Mouse (Mus musculus) liver, embryonic 12.5 days (tissue): ENCODE measurements at regions not wholly inside any gene's neighbourhood (a gene's known extent, or its start where the extent isn't known, plus 50 kb on each side); places are given as distances from the start of the nearest gene placed in this dataset.

Experiments used
- ATAC-seq: fragments of 200-750 bp; cut with Nextera tagmentation; 2 replicates; pipeline ENCODE4 v1.8.0; 2017; ENCODE audit warnings: moderate number of reproducible peaks, mild to moderate bottlenecking, moderate library complexity
- H3K27ac ChIP-seq: fragments of 300-500 bp; sonication (generic); 2 replicates; pipeline ENCODE4 v1.5.1; 2016; ENCODE audit warnings: mild to moderate bottlenecking
- H3K27me3 ChIP-seq: fragments of 300-500 bp; sonication (generic); replicated peaks from 2 replicates; pipeline ENCODE4 v1.6.1; 2016; ENCODE audit warnings: mild to moderate bottlenecking, moderate library complexity
- H3K36me3 ChIP-seq: fragments of 300-500 bp; sonication (generic); 2 replicates; pipeline ENCODE4 v1.6.1; 2016; ENCODE audit warnings: mild to moderate bottlenecking, moderate library complexity
- H3K4me1 ChIP-seq: fragments of 300-500 bp; sonication (generic); 2 replicates; pipeline ENCODE4 v1.6.1; 2016
- H3K4me2 ChIP-seq: fragments of 300-500 bp; sonication (generic); 2 replicates; pipeline ENCODE4 v1.6.1; 2016; ENCODE audit warnings: mild to moderate bottlenecking, moderate library complexity
- H3K4me3 ChIP-seq: fragments of 300-500 bp; sonication (generic); 2 replicates; pipeline ENCODE4 v1.5.1; 2016; ENCODE audit warnings: mild to moderate bottlenecking, moderate library complexity
- H3K9ac ChIP-seq: fragments of 300-500 bp; sonication (generic); 2 replicates; pipeline ENCODE4 v1.6.1; 2016; ENCODE audit warnings: mild to moderate bottlenecking, moderate library complexity
- H3K9me3 ChIP-seq: fragments of 300-500 bp; sonication (generic); replicated peaks from 2 replicates; pipeline ENCODE4 v1.6.1; 2016; ENCODE audit warnings: mild to moderate bottlenecking, moderate library complexity
- WGBS: fragments of 180-500 bp; shearing (Covaris S2); methylation state at CpG from one replicate; pipeline ENCODE4 v1.1.7; 2016; ENCODE audit not compliant: insufficient replicate concordance; 5-methylcytosine and 5-hydroxymethylcytosine counted together

GRCm38 (mm10) chrX:99534922-99535321 lies 63.8 kb upstream of the Pja1 start:
- no peak overlapping the region for H3K4me3 ChIP-seq
- no peaks in the 10 kb centered on the region for H3K4me1 ChIP-seq
- 66% methylated on average over 4 of the region's 4 CpGs for WGBS
- no peak for ATAC-seq
- H3K9ac ChIP-seq = no peak overlapping the region
- H3K4me2 ChIP-seq = no peak overlapping the region
- H3K27ac ChIP-seq = no peak overlapping the region
- H3K36me3 ChIP-seq = no peaks in the 10 kb centered on the region
- peaks cover 53% of the 10 kb centered on the region for H3K27me3 ChIP-seq
- no peaks in the 10 kb centered on the region for H3K9me3 ChIP-seq

- no peak for ATAC-seq
- no peak overlapping the region for H3K4me3 ChIP-seq
- no peaks in the 10 kb centered on the region for H3K4me1 ChIP-seq
- no peaks in the 10 kb centered on the region for H3K36me3 ChIP-seq
- no peak overlapping the region for H3K9ac ChIP-seq
- H3K4me2 ChIP-seq = no peak overlapping the region
- 59% methylated on average over 3 of the region's 3 CpGs for WGBS
- H3K27ac ChIP-seq = no peak overlapping the region
- H3K27me3 ChIP-seq = peaks cover 50% of the 10 kb centered on the region
- no peaks in the 10 kb centered on the region for H3K9me3 ChIP-seq
Observed at GRCm38 (mm10) chrX:99531154-99531553, 60.1 kb upstream of the Pja1 start.

DNA sequence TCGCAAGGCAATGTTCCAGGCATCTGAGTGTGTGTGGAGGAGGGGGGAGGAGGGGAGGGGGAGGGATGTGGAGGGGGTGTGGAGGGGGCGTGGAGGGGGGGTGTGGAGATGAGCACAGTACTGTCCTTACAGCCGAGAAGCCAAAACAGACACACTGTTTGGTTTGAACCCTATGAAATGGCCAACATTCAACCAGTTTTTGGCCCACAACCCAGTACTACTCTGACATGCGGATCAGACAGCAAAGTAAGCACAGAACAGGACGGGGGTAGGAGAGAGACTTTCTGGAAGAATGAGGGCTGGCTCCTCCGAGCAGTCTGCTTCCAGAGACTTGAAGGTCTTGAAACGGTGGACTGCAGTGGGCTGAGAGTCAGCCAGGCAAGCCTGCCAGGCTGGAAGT lies 59.4 kb upstream of the Pja1 start:
- no peaks in the 10 kb centered on the region for H3K36me3 ChIP-seq
- H3K9me3 ChIP-seq = no peaks in the 10 kb centered on the region
- no peak overlapping the region for H3K4me3 ChIP-seq
- no peak overlapping the region for H3K27ac ChIP-seq
- H3K9ac ChIP-seq = no peak overlapping the region
- peaks cover 53% of the 10 kb centered on the region for H3K27me3 ChIP-seq
- H3K4me1 ChIP-seq = no peaks in the 10 kb centered on the region
- no peak overlapping the region for H3K4me2 ChIP-seq
- ATAC-seq = no peak
- 67% methylated on average over 6 of the region's 7 CpGs for WGBS

GRCm38 (mm10) chrX:99523306-99523705 lies 52.2 kb upstream of the Pja1 start:
- ATAC-seq = no peak
- H3K27me3 ChIP-seq = peaks cover 45% of the 10 kb centered on the region
- no peaks in the 10 kb centered on the region for H3K4me1 ChIP-seq
- 23% methylated on average over 6 of the region's 6 CpGs for WGBS
- H3K27ac ChIP-seq = no peak overlapping the region
- no peak overlapping the region for H3K9ac ChIP-seq
- no peaks in the 10 kb centered on the region for H3K9me3 ChIP-seq
- H3K4me3 ChIP-seq = no peak overlapping the region
- H3K36me3 ChIP-seq = no peaks in the 10 kb centered on the region
- H3K4me2 ChIP-seq = no peak overlapping the region

DNA sequence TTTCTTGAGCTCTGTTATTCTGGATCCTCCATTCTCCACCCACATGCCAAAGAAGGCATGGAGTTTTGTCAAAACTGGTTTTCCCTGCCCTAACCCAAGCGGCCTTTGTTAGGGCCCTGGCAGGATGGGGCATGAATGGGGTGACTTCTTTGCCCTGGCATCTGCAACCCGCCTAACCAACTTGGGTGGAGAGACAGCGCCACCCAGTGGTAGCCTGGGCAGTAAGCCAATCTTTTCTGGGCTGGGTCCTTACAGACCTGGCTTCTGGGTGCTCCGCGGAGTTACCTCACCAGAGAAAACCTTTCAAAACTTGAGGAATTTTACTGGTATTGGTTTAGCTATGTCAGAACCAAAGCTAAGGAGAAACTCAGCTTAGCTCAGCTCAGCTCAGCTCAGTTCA lies 51.8 kb upstream of the Pja1 start:
- Histone ChIP-seq H3K4me3 (no peak overlapping the region), H3K27me3 (peaks cover 50% of the 10 kb centered on the region)
- no peak for ATAC-seq

DNA sequence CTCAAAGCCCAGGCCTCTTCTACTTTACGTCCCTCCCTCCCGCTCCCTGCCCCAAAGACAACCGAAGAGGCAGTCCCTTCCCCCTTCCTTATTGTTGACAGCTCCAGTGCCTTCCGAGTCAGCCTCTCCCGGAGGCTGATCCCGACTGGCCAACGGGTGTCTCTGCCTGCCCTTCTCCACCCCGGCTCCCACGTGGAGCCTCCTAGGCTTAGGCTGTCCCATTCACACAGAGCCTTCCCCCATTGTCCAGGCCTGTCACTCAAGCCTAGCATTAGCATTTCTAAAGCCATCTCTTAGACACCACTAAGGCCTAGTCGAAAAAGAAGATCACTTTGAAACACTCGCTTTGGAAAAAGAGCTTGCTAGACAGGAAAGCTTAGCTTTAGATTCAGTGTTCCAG lies 51.2 kb upstream of the Pja1 start:
- H3K4me3 ChIP-seq = no peak overlapping the region
- H3K4me1 ChIP-seq = no peaks in the 10 kb centered on the region
- no peak for ATAC-seq
- no peaks in the 10 kb centered on the region for H3K9me3 ChIP-seq
- H3K9ac ChIP-seq = no peak overlapping the region
- peaks cover 50% of the 10 kb centered on the region for H3K27me3 ChIP-seq
- H3K36me3 ChIP-seq = no peaks in the 10 kb centered on the region
- H3K4me2 ChIP-seq = no peak overlapping the region
- H3K27ac ChIP-seq = no peak overlapping the region
- 53% methylated on average over 11 of the region's 11 CpGs for WGBS

More for the DNA sequence above, 51.8 kb upstream of the Pja1 start:
- no peaks in the 10 kb centered on the region for H3K4me1 ChIP-seq
- no peak overlapping the region for H3K4me2 ChIP-seq
- H3K9ac ChIP-seq = no peak overlapping the region
- no peak overlapping the region for H3K27ac ChIP-seq
- H3K36me3 ChIP-seq = no peaks in the 10 kb centered on the region
- no peaks in the 10 kb centered on the region for H3K9me3 ChIP-seq
- 17% methylated on average over 5 of the region's 5 CpGs for WGBS

- Histone ChIP-seq H3K36me3 (no peaks in the 10 kb centered on the region), H3K4me3 (no peak overlapping the region), H3K9me3 (no peaks in the 10 kb centered on the region), H3K4me1 (no peaks in the 10 kb centered on the region), H3K27ac (no peak overlapping the region), H3K9ac (no peak overlapping the region), H3K27me3 (peaks cover 53% of the 10 kb centered on the region), H3K4me2 (no peak overlapping the region)
- WGBS = 59% methylated on average over 7 of the region's 7 CpGs
- ATAC-seq = no peak
Observed at GRCm38 (mm10) chrX:99521866-99522265, 50.8 kb upstream of the Pja1 start.
